Mouse (Mus musculus): ENCODE data around the gene AI467606. TPM values are rescaled to one million over a fixed set of nuclear protein-coding genes. Genes with fewer than 3 reads are reported as not detected.
A peak's percentile ranks its signal among the peaks of the same experiment; 100 is the strongest.

AI467606 gene
- polyA plus RNA-seq, 1 experiment from 2014 or later, result 4.3 TPM

DNA sequence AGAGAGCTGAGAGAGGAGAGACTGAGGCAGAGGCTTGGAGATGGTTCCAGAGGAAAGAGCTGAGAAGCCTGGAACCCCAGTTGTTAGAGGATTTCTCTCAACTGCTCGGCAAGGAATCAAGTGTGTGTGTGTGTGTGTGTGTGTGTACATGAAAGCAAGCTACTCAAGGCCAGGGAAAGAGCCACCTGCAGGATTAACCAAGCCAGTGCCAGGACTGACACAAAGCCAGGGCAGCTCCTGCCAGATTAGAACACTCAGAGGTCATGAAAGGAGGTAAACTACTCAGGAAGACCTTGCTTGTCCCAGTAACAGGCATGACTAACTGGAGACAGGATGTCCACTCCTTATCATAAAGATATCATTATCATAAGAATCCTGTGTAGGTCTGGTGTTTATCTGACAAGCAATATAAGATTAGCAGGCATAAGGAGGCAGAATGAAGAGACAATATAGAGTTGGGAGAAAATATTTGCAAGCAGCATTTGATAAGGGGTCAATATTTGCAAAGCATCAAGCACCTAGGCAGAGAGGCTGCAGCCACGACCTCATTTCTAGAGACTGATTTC, 10.4 kb downstream of the AI467606 start:
- no peaks in the 10 kb centered on the region for H3K36me3 ChIP-seq (ENCODE audit: insufficient read depth, low read length)
- no peaks in the 10 kb centered on the region for H3K4me1 ChIP-seq (replicated peaks; ENCODE audit: insufficient read depth, low read length)
- no peak for ATAC-seq (replicated peaks; ENCODE audit: low FRiP score, low read depth)
- 35% methylated on average over 2 of the region's 2 CpGs for WGBS
- no peaks in the 10 kb centered on the region for H3K27me3 ChIP-seq (ENCODE audit: insufficient read depth, low read length)
- no peak overlapping the region for H3K4me2 ChIP-seq (ENCODE audit: low read length)
- no peak for DNase-seq (ENCODE audit: low spot score)
- peak; percentile 24; the same call in 1 of the 2 replicates for TF ChIP-seq CTCF (IDR thresholded peaks at IDR 0.05; ENCODE audit: low read depth)
- H3K9me3 ChIP-seq (replicated peaks; ENCODE audit: low read length), result no peaks in the 10 kb centered on the region
- H3K27ac ChIP-seq, result no peak overlapping the region
- no peak overlapping the region for H3K4me3 ChIP-seq (replicated peaks; ENCODE audit: low read depth, low read length)
- no peak overlapping the region for H3K9ac ChIP-seq (ENCODE audit: low read depth, low read length)

DNA sequence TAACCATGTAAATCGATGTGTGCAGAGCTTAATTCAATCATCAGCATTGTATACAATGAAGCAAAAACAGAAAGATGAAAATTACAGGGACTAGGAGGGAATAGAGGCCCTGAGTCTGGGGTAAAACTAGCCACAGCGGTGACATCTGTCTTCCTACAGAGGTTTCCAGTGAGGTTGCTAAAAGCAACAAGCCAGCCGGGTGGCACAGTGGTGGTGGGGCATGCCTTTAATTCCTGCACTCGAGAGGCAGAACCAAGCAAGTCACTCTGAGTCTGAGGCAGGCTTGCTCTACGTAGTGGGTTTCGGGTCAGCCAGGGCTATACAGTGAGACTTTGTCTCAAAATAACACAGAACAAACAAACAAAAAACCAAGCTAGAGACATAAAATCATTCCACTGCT, 11.0 kb downstream of the AI467606 start:
- no peaks in the 10 kb centered on the region for H3K4me1 ChIP-seq (replicated peaks; ENCODE audit: insufficient read depth, low read length)
- 73% methylated on average over 6 of the region's 6 CpGs for WGBS
- ATAC-seq (replicated peaks; ENCODE audit: low FRiP score, low read depth) (no peak), DNase-seq (ENCODE audit: low spot score) (no peak)
- no peak overlapping the region for H3K4me2 ChIP-seq (ENCODE audit: low read length)
- H3K9me3 ChIP-seq (replicated peaks; ENCODE audit: low read length), result no peaks in the 10 kb centered on the region
- TF ChIP-seq CTCF (IDR thresholded peaks at IDR 0.05; ENCODE audit: low read depth), result no peak
- H3K36me3 ChIP-seq (ENCODE audit: insufficient read depth, low read length), result no peaks in the 10 kb centered on the region
- no peaks in the 10 kb centered on the region for H3K27me3 ChIP-seq (ENCODE audit: insufficient read depth, low read length)
- no peak overlapping the region for H3K27ac ChIP-seq
- no peak overlapping the region for H3K4me3 ChIP-seq (replicated peaks; ENCODE audit: low read depth, low read length)
- H3K9ac ChIP-seq (ENCODE audit: low read depth, low read length), result no peak overlapping the region

DNA sequence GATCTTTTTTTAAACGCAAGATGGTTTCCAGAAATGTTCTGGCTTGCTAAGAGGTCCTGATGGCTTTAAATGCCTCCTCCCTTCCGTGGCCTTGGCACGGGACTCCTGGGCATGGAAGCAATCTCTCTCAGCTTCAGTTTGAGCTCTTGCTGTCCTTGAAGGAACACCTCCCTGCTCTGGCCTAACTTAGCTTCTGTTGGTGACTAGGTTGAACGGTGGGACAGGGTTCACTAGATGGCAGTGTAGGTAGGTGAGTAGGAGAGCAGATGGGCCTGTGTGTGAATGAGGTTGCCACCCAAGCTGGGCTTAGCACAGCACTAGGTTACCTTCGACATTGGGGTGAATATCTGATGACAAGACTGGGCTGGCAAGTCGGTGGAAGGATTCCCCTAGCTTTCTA, 12.8 kb downstream of the AI467606 start:
- Histone ChIP-seq H3K36me3 (ENCODE audit: insufficient read depth, low read length) (no peaks in the 10 kb centered on the region), H3K9ac (ENCODE audit: low read depth, low read length) (no peak overlapping the region), H3K4me3 (replicated peaks; ENCODE audit: low read depth, low read length) (no peak overlapping the region), H3K4me1 (replicated peaks; ENCODE audit: insufficient read depth, low read length) (no peaks in the 10 kb centered on the region), H3K9me3 (replicated peaks; ENCODE audit: low read length) (no peaks in the 10 kb centered on the region), H3K27me3 (ENCODE audit: insufficient read depth, low read length) (no peaks in the 10 kb centered on the region), H3K27ac (no peak overlapping the region), H3K4me2 (ENCODE audit: low read length) (no peak overlapping the region)
- DNase-seq (ENCODE audit: low spot score), result no peak
- no peak for ATAC-seq (replicated peaks; ENCODE audit: low FRiP score, low read depth)
- TF ChIP-seq CTCF (IDR thresholded peaks at IDR 0.05; ENCODE audit: low read depth), result 0 out of 2 replicates have a peak, but pooled peaks have one; percentile 17
- 68% methylated on average over 6 of the region's 6 CpGs for WGBS

DNA sequence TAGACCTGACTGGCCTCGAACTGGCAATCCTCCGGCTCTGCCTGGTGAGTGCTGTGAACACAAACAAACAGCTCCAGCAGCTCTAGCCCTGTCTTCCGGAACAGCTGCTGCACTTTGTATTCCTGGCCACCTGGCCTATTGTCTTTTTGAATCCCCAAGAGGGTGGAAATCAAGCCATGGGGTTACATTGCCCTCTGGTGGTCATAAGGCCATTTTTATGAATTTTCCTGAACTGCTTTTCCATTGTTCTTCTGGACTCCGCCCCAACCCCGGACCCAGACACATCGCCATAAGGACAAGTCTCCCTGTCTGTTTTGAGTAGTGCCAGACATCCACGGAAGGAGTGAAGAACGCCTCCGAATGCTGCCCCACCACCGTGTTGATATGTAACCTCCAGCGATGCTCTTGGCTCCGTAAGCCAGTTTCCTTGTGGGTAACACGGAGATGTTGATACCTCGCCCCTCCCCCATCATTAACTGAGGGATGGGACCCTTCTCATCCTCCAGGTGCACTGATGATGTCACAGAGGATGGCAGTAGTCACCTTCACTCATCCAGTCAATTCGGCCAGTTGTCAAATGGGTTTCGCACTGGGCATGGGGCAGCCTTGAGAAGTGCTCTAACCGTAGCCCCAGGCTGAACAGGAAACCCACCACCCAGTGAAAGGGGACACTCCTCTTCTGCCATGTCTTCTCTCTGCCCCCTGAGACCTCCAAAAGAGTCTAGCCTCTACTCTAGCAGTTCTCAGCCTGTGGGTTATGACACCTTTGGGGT, 13.6 kb downstream of the AI467606 start:
- Histone ChIP-seq H3K36me3 (ENCODE audit: insufficient read depth, low read length) (no peaks in the 10 kb centered on the region), H3K4me2 (ENCODE audit: low read length) (peak overlapping the region; percentile 57), H3K9ac (ENCODE audit: low read depth, low read length) (peak overlapping the region; percentile 25; the same call in 1 of the 2 replicates), H3K27ac (no peak overlapping the region), H3K27me3 (ENCODE audit: insufficient read depth, low read length) (no peaks in the 10 kb centered on the region), H3K4me3 (replicated peaks; ENCODE audit: low read depth, low read length) (peak overlapping the region; percentile 18; the same call in 1 of the 2 replicates), H3K9me3 (replicated peaks; ENCODE audit: low read length) (no peaks in the 10 kb centered on the region), H3K4me1 (replicated peaks; ENCODE audit: insufficient read depth, low read length) (no peaks in the 10 kb centered on the region)
- DNase-seq (ENCODE audit: low spot score), result peak; percentile 96
- WGBS, result 12% methylated on average over 17 of the region's 17 CpGs
- TF ChIP-seq CTCF (IDR thresholded peaks at IDR 0.05; ENCODE audit: low read depth), result peak; percentile 96
- ATAC-seq (replicated peaks; ENCODE audit: low FRiP score, low read depth), result peak; percentile 80

DNA sequence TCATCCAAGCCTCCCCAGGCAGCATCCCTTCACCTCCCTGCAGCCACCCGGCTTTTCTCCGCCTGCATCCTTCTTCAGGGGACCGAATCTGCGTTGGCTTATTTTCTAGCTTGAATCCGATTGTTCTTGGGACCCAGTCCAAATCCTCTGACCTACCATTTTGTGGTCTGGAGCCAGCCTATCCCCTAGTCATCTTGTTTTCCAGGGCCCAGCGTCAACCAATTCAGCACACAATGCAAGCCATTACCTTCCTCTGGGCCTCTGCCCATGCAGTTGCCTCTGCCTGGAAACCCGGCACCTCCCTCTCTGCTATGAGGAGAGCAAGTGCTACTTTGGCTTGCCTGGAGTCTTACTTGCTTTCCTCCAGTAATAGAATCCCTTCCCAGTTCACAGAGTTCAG, 14.4 kb downstream of the AI467606 start:
- no peak overlapping the region for H3K27ac ChIP-seq
- H3K9me3 ChIP-seq (replicated peaks; ENCODE audit: low read length), result no peaks in the 10 kb centered on the region
- H3K4me3 ChIP-seq (replicated peaks; ENCODE audit: low read depth, low read length), result no peak overlapping the region
- H3K4me2 ChIP-seq (ENCODE audit: low read length), result no peak overlapping the region
- no peaks in the 10 kb centered on the region for H3K36me3 ChIP-seq (ENCODE audit: insufficient read depth, low read length)
- H3K9ac ChIP-seq (ENCODE audit: low read depth, low read length), result no peak overlapping the region
- H3K4me1 ChIP-seq (replicated peaks; ENCODE audit: insufficient read depth, low read length), result no peaks in the 10 kb centered on the region
- no peak for TF ChIP-seq CTCF (IDR thresholded peaks at IDR 0.05; ENCODE audit: low read depth)
- no peaks in the 10 kb centered on the region for H3K27me3 ChIP-seq (ENCODE audit: insufficient read depth, low read length)
- DNase-seq (ENCODE audit: low spot score) (no peak), ATAC-seq (replicated peaks; ENCODE audit: low FRiP score, low read depth) (no peak)
- 67% methylated on average over 7 of the region's 7 CpGs for WGBS

DNA sequence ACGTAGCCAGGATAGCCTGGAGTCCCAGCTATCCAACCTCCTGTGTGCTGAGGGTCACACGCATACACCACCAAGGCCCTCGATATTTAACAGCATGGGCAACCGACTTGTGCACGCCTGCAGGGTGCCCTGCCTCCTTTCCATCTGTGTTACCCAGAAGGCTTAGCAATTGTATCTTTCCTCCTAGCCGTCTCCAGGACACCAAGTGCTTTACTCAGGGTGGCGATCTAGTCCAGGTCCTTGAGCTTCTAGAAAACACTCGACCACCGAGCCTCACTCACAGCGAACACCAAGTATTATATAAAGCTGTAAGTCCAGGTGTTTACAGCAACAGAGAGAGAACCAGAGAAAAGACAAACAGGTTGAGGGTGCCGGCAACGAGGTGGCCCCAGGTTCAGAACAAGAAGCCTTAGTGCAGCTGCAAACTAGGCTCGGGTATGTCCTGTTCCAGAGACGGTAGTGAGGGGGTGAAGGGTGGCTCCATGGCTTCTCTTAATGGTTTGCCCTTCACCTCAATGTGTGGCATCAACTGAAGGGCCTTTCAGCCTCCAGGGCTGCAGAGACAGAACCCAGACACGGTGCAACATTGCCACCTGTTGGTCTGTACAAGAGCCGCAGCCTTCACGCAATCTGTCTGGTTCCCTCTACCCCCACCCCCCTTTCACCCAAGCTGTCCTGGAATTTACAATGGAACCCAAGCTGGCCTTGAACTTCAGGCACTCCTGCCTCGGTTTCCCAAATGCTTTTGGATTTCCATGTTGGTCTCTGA, 19.3 kb downstream of the AI467606 start:
- H3K9me3 ChIP-seq (replicated peaks; ENCODE audit: low read length), result no peaks in the 10 kb centered on the region
- 0 out of 2 replicates have a peak, but pooled peaks cover 2% of the 10 kb centered on the region for H3K4me1 ChIP-seq (replicated peaks; ENCODE audit: insufficient read depth, low read length)
- peak; percentile 91 for TF ChIP-seq CTCF (IDR thresholded peaks at IDR 0.05; ENCODE audit: low read depth)
- H3K27ac ChIP-seq, result no peak overlapping the region
- WGBS, result 47% methylated on average over 18 of the region's 18 CpGs
- H3K4me2 ChIP-seq (ENCODE audit: low read length), result no peak overlapping the region
- no peaks in the 10 kb centered on the region for H3K36me3 ChIP-seq (ENCODE audit: insufficient read depth, low read length)
- ATAC-seq (replicated peaks; ENCODE audit: low FRiP score, low read depth) (peak; percentile 51; the same call in 1 of the 2 replicates), DNase-seq (ENCODE audit: low spot score) (peak; percentile 87)
- no peaks in the 10 kb centered on the region for H3K27me3 ChIP-seq (ENCODE audit: insufficient read depth, low read length)
- H3K9ac ChIP-seq (ENCODE audit: low read depth, low read length), result no peak overlapping the region
- H3K4me3 ChIP-seq (replicated peaks; ENCODE audit: low read depth, low read length), result no peak overlapping the region

All from kidney, postnatal 0 days (tissue).